Mouse (Mus musculus) cerebellum, adult 18-20 months (tissue): Measurements from ENCODE around the gene Uspl1.
"Not testable (repeated sequence)": the region's sequence is repeated elsewhere in the genome, so short reads cannot be mapped to it uniquely, and the experiment has no call there.

ENCODE experiments used
- DNase-seq, 2 experiments: peaks; one replicate each; pipeline ENCODE4 v3.0.0; 2021

The Uspl1 gene

DNA sequence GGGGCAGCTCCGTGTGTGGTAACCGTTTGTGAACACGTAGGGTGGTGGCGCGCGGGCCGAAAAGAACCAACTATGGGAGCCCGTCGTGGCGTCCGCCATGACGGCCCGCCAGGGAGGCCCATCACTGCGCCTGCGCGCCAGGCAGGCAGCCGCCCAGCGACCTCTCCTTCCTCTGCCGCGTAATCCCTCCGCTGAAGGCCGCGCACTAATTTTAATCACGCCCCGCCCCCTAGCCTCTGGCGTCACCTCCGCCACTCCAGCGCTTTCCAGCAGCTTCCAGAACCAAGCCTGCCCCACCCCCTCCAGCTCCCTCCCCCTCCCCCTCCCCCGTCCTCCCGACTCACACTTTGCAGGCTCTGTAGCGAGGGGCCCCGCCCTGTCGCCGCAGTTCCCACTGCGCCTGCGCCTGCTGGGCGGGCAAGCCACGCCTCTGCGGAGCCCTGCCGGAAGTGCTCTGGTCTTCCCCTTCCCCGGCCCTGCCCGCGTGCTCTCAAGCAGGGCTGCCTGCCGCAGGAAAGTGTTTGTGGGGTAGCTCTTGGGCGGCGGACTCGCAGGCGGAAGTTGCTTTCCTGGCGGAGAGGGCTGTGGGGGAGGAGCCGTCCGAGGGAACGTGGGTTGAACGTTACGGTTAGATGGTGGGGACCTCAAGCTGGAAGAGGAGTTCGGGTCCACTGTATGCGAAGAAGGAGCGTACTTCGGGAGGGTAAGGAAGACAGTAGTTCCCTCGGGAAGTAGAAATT is at the start of gene Uspl1, which contains the start of gene Hmgb1:
Gene Uspl1, plus strand, starts transcription at position 247 of the 740 bp plus-strand sequence.
Gene Hmgb1, minus strand, starts transcription at position 386 of the 740 bp plus-strand sequence.
- DNase-seq: peak; percentile 97 to 99

DNA sequence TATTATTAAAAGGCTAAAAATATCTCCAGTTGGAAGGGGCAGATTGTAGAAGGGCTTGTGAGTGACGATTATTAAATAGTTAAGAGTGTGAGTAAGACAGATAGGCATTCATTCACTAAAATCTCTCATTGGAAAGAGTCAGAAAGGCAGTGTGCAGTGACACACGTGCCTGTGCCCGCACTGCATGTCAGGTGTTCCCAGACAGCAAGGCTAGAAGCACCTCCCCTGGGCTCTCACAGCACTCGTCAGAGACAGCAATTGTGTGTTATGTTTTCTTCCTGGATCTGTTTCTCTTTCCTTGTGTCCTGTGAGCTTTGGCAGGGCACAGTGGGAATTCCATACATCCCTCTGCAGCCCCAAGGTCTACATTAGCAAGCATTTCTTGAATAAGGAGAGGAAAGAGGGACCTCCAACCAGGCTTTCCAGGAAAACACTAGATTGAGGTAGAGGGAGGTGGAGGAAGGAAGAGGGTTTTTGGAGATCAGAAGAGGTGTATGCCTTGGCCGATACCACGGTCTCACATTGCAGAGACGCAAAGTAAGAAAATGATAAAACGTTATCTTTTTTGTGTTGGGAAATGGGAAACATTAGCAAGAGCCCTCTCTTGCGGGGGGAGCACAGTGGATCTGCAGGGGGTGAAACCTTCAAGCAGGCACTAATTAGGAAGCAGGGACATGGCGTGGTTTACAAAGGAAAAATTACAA is 49.2 kb upstream of the Uspl1 start:
- DNase-seq: no peak

- DNase-seq: no peak
Observed at GRCm38 (mm10) chr5:149135455-149136354, 48.4 kb upstream of the Uspl1 start.

DNA sequence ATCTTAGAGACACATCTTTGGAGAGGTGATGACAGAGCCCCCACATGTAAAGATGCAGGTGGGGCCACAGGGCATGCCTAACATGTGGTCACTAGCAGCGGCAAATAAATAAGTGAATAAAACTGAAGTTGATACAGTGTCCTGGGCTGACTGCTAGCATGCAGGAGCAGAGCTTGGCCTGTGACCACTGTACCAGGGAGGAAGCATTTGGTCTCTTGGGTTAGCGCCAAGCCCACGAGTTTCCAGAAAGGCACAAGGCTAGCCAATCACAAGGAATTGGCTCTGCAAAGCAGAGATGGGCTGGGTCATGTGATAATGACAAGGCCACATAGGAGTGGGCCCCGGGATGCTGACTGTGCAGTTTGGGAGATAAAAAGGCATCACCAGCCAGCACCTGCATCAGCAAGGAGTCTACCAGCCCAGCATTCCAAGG is 47.2 kb upstream of the Uspl1 start:
- DNase-seq: peak; percentile 20 to 33

GRCm38 (mm10) chr5:149137447-149137846 is 46.7 kb upstream of the Uspl1 start:
- no peak for DNase-seq

GRCm38 (mm10) chr5:149138087-149138486 is 46.1 kb upstream of the Uspl1 start:
- DNase-seq: not testable (repeated sequence)

DNA sequence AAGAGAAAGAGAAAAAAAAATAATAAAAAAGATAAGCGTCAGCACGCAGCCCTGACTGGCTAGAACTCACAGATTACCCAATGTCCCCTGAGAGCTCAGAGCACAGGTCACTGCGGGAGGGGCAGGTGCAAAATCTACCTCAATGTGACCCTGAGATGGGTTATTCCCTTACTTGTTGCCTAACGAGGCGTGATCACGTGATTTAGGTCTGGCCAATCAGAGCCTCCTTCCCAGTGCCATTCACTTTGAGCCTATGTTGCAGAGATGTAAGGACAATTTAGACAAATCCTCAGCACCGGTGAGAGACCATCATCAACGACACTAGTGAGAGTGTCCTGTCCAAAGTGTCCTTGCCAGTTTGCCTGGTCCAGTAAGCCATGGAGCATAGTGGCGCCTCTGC is 43.8 kb upstream of the Uspl1 start:
- DNase-seq: no peak

- not testable (repeated sequence) for DNase-seq
Observed at GRCm38 (mm10) chr5:149141155-149141554, 43.0 kb upstream of the Uspl1 start.

GRCm38 (mm10) chr5:149143766-149144375 is 40.3 kb upstream of the Uspl1 start:
- no peak for DNase-seq

DNA sequence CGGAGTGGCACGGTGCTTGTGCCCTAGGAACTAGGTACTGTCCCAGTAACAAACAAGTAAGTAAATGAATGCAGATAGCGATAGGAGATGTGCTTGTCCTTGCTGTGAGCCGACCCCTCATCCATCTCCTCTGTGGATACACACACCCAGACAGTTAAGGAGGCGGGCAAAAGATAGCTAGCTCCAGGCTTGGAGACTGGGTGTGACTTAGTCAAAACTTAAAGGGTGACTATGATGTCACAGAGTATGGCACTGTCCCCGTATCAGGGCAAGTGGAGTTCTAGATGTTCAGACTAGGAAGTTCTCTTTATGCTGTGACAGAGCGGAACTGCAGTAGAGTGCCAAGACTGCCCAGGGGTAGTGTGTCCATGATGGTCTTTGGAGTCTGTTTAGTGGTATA is 37.5 kb upstream of the Uspl1 start:
- DNase-seq: no peak

- DNase-seq: no peak
Observed at GRCm38 (mm10) chr5:149147386-149148000, 36.7 kb upstream of the Uspl1 start.

GRCm38 (mm10) chr5:149150882-149151281 is 33.3 kb upstream of the Uspl1 start:
- no peak for DNase-seq

- peak in 1 of 2 experiments; percentile 26 for DNase-seq
Observed at GRCm38 (mm10) chr5:149152063-149152773, 31.9 kb upstream of the Uspl1 start.

GRCm38 (mm10) chr5:149152774-149153155 is 31.4 kb upstream of the Uspl1 start:
- DNase-seq: peak; percentile 57 to 64

DNA sequence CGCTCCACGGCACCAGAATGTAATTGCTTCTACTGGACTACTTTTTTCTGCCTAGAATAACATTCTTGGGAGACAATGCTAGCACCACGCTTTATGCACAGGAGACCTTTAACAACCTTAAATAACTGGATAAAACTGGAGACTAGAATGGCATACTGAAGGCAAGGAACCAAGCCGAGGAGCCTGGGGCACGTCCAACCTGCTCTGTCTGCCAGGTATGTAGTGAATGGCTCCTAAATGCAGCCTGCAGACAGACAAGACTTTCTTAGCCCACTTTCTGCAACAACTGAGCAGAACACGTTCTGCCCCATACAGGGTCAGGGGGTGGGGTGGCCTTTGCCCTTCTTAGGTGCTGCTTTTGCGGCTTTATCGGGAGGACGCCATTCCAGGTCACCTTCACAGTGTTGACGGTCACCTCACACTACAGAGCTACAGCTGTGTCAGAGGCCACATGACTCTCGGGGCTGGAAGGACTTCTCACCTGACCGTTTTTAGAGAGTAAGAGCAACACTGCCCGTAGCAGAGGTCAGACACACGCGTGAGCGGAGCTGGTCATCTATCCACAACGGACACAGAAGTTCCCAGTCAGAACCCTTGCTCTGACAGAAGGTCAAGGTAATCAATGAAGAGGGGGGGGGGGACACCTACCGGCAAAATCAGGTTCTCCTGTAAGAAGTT is 27.1 kb upstream of the Uspl1 start:
- no peak for DNase-seq

DNA sequence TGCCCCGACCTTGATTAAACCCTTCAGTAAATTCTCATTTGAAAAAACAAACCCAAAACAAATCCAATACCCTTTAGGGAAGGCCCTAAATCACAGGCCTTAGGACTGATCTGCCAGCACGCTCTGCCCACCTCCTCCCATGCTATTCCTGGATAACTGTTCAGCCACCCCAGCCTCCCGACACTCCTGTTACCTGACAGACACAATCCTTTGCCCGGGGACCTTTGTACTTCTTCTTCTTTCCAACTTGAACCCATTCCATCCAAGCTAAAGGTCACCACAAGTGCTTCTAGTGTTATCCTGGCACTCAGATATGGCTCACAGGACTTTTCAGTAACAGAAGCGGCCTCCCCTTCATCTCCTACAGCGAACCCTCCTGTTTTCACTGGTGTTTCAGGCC is 25.1 kb upstream of the Uspl1 start:
- no peak for DNase-seq

- DNase-seq: no peak
Observed at GRCm38 (mm10) chr5:149160469-149160868, 23.7 kb upstream of the Uspl1 start.

DNA sequence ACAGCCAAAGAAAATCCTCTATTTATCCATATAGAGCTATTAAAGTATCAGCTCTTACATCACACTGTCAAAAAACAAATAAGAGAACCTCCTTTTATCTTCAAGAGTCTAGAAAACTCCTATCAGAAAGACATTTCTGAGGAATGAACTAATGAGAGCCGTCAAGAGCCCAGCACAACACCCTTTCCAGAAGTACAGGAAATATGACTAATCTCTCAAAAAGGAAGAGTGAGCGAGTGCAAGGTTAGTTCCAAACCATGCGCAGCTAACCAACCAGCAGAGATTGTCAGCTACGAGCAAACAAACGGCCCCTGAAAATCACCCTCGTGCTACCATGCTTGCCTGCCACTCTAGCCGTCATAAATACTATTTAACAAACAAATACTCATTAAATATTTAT is 21.3 kb upstream of the Uspl1 start:
- no peak for DNase-seq

DNA sequence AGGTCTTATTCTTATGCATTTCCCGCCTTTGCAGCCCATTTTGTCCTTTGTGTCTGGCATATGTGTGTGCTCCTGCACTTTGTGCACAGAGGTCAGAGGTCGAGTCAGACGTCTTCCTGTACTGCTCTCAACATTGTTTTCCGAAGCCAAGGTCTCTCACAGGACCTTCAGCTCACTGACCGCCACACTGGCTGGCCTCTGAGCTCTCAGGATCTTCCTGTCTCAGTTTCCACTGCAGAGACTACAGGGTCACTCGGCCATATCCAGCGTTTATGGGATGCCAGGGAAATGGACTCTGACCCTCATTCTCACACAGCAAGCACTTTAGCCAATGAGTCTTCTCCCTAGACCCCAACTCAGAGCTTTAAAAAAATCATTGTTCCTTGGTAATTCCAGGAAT is 19.3 kb upstream of the Uspl1 start:
- DNase-seq: no peak

DNA sequence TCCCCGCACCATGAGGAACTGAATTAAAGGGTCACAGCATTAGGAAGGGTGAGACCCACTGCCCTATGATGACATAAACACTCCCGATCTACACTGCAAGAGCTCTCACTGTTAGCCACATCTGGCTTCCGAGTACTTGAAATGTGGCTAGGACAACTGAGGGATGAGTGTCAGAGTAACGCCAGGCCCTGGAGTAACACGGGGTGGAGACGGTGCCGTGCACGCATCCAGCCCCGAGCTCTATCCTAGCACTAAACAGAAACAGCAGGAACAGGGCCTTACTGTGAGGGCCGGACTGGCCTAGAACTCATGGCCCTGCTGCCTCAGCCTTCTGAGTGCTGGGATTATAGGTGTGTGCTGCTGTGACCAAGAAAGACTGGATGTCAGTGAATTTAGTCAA is 18.1 kb upstream of the Uspl1 start:
- DNase-seq: no peak

DNA sequence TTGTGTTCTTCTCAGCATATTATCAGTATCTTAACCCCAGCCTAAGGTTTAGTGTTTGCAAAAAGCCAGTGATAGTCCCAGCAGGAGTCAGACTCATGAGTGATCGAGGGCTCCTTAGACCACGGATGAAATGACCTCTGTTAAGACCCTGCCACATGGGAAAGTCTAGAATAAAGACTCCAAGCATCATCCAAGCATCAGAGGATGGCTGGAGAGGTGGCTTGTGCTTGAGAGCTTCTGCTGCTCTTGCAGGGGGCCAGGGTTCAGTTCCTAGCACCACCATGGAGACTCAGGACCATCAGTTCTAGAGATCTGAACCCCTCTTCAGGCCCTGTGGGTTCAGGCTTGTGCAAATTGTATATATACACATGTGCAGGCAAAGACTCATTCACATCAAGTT is 16.1 kb upstream of the Uspl1 start:
- DNase-seq: no peak
